ENCODE assay signal across 11 mouse cellular contexts in the genomic region with DNA sequence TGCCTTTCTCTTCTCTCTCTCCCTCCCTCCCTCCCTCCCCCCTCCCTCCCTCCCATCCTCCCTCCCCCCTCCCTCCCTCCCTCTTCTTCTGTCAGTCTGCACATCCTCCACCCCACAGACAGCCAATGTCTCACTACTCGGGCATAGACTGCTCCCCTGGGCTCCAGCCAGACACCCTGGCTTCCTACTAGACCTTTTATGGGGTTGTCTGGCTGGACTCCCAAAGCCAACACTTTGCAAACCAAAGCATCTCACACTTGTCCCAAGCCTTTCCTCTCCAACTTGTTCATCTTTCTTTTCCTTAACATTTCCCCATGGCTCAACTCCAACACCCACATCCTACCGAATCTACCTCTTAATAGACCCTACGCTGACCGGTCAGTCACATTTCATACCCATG.
"Had no signal": no experiment of that assay in that cellular context is flagged by ENCODE, and none has a peak within 500 bp of the region (broad histone marks: within the 10 kb centered on the region; RNA-seq: fewer than 3 reads in every experiment).

No protein-coding gene starts in this region.

- H3K4me3 ChIP-seq: limb, embryonic 12.5 days; liver, embryonic 13.5 days; lung, embryonic 15.5 days; midbrain, embryonic 13.5 days had no signal

- H3K9ac ChIP-seq: limb, embryonic 12.5 days; liver, embryonic 13.5 days; liver, postnatal 0 days; lung, embryonic 15.5 days; midbrain, embryonic 13.5 days had no signal

- H3K27me3 ChIP-seq: limb, embryonic 12.5 days; liver, embryonic 13.5 days; lung, embryonic 15.5 days; midbrain, embryonic 13.5 days had no signal

- DNase-seq: layer of hippocampus, adult 9-11 months; layer of hippocampus, postnatal 36 days; liver; liver, embryonic 13.5 days; liver, postnatal 0 days; right cerebral cortex, postnatal 14 days; thymus, postnatal 36 days had no signal

- ATAC-seq: hindbrain, postnatal 0 days; liver, postnatal 0 days; midbrain, embryonic 13.5 days had no signal

- H3K4me1 ChIP-seq: liver, embryonic 13.5 days; lung, embryonic 15.5 days; midbrain, embryonic 13.5 days had no signal

- H3K36me3 ChIP-seq: limb, embryonic 12.5 days; liver, embryonic 13.5 days; lung, embryonic 15.5 days; midbrain, embryonic 13.5 days had no signal

- H3K27ac ChIP-seq: hindbrain, postnatal 0 days; limb, embryonic 12.5 days; liver, embryonic 13.5 days; lung, embryonic 15.5 days; midbrain, embryonic 13.5 days had no signal

- H3K4me2 ChIP-seq: limb, embryonic 12.5 days; liver, embryonic 13.5 days; lung, embryonic 15.5 days; midbrain, embryonic 13.5 days had no signal

- H3K9me3 ChIP-seq: limb, embryonic 12.5 days; liver, embryonic 13.5 days; lung, embryonic 15.5 days; midbrain, embryonic 13.5 days had no signal
